Mouse (Mus musculus): ENCODE results near the gene Syn3. TPM values are rescaled to one million over a fixed set of nuclear protein-coding genes. Genes with fewer than 3 reads are reported as not detected.

Gene Syn3
- total RNA-seq, 1 experiment from 2014 or later: 0.37 TPM

DNA sequence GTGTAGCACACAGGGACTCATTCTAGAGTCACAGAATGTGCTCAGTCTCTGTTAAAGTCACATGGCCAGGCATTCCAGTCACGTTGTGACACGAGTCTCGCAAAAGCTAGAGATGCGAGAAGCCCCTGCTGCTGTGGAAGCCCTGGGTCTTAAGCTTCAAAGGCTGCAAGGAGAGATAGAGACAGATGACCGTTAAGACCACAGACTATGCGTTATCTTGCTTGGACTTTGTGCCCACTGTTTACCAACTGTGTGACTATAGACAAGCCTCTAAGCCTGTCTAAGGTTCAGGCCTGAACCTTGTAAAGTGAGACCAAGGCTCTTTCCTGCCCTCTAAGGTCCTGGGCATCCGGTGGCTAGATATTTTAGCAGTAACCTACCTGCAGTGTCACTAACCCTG is 156.0 kb downstream of the Syn3 start:
- ATAC-seq (replicated peaks; ENCODE audit: low read depth, poor library complexity, severe bottlenecking): no peak

DNA sequence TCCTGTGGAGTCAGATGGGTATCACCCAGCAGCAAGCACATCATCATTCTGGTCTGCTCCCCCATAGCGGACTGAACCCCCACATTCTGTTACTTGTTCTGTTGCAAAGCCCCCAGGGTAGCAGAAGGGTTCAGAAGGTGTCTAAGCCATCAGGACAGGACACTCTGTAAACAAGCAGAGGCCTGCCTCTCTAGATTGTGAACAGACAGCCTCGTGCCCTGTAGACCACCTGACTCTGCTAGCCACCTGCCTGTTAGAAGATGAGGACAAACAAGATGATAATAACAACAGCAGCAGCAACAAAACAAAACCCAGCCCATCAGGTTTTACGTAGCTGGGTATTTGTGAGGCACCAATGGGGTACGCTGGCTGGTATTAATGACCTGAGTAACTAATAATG is 156.5 kb downstream of the Syn3 start:
- ATAC-seq (replicated peaks; ENCODE audit: low read depth, poor library complexity, severe bottlenecking): no peak

DNA sequence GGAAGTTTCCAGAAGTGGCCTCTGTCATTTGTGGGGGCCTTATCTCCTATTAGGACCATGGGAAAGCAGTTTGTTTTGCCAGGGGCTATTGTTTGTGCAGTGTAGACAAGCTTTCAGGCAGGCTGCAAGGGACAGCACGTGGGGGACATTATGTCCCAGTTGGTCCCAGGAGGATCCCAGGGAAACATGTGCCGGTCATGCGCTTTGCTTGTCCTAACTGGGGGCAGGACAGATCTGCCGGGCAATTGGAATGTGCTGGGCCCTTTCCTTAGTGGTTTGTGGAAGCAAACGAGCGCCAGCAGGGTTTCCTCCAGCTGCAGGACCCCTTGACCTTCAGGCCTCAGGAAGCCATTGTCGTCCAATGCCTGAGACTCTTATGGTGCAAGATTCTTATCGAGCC is 157.1 kb downstream of the Syn3 start:
- ATAC-seq (replicated peaks; ENCODE audit: low read depth, poor library complexity, severe bottlenecking): no peak

DNA sequence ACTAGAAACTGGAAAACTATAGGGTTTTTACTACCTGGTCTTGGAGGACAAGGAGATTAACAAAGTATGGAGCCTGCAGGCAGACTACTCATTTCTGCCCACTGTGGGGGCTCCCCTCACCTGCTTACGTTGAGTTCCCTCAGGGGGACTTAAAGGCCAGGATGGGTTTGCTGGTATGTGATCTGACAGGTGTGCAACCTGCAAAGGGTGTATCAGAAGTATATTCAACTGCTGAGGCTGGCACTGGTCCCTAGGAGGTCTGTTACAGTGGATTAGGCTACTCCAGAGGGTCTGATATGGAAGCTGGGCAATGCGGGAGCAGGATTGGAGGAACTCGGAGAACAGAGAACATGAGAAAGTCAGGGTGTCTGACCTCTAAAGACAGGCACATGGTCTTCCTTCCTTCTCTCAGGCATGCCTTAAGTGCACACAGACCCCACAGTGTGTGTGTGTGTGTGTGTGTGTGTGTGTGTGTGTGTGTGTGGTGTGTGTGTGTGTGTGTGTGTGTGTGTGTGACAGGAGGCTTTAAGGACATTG is 157.6 kb downstream of the Syn3 start:
- no peak for ATAC-seq (replicated peaks; ENCODE audit: low read depth, poor library complexity, severe bottlenecking)

DNA sequence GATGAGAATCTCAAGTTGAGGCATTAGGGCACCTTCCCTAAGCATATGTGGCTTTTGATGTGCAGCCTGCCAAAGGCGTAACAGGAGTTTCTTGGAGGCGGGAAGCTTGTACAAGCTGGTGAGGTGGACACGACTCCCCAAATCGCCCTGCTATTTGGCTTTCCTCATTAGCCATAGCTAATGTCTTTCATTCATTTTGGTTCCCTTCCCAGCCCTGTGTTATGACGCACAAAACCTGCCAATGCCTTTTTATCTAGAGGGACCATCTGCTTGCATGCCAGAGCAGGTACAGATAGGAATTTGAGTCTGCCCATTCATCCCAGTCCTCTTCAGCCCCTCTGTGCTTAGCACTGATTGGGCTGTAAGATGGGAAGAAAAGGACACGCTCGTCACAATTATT is 158.3 kb downstream of the Syn3 start:
- ATAC-seq (replicated peaks; ENCODE audit: low read depth, poor library complexity, severe bottlenecking): no peak

DNA sequence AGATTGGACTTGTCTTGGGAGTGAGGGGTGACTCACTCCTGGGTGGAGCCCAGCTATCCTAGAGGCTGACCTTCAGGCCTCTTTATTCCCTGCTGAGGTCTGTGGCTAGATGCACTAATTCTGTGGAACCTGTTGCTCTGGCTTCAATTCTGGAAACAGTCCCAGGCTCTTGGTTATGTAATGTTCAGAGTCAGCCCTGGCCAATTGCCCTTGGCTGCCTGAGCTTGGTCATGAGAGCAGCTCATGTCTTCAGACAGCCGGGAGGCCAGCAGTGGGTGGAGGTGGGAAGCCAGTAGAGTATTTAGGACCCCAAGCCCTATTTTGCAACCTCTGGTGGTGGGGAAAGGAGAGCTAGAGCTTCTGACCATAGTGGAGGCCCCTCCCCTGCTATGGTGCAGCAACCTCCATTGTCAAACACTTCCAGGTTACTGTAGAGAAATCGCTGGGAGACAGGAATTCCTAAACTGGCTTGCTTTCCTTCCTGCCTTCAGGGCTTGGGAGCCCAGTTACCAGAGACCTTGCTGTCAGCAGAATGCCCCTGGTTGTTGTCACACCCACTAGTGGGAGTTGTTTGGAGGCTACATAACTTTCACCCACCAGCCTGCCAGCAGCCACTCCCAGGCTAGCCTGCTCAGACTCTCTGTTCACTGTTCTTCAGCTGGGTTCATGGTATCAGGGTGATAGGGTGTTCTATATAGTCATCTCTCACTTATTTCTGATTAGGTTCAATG is 158.9 kb downstream of the Syn3 start:
- no peak for ATAC-seq (replicated peaks; ENCODE audit: low read depth, poor library complexity, severe bottlenecking)

DNA sequence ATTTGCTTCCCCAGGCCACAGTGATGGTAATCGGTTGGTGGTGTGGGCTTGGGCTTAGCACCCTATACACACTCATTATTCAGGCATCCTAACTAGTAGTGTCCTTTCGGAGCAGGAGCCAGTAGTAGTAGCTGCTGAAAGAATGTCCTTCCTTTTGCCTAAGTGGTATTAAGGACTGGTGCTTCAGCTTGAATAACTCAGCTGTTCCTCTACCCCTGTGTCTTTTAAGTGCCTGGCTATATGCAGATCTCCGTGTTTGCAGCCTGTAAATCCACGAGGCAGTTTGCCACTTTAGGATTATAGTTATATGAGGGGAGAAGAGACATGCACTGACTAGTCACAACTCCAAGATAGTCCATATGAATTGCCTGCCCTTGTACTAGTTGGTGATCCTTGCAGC is 159.6 kb downstream of the Syn3 start:
- no peak for ATAC-seq (replicated peaks; ENCODE audit: low read depth, poor library complexity, severe bottlenecking)

DNA sequence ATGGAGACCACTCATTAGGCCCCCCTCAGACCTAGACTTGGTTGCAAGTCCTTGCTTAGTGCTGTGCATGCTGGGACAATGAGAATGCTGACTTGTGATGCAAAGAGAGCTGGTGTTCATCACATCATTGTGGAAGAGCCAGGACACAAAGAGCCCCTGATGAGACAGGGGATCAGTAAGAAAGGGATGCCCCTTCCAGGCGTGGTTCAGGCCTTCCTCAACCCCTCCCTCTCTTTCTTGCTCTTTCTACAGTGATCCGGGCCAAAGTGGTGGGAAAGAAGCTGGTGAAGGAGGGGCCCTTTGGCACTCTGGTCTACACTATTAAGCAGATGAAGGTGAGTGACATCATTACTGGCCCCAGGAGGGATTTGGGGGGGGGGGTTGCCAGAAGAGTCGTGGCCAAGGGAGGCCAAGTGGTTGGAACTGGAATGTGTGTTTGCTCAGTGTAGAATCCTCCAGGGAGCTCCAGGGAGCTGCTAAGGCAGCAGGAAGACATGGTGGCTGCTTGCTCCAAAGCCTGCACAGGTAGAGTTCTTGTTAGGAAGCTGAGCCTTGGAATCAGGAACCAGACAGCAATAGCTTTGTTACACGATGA is 160.5 kb downstream of the Syn3 start:
- no peak for ATAC-seq (replicated peaks; ENCODE audit: low read depth, poor library complexity, severe bottlenecking)

DNA sequence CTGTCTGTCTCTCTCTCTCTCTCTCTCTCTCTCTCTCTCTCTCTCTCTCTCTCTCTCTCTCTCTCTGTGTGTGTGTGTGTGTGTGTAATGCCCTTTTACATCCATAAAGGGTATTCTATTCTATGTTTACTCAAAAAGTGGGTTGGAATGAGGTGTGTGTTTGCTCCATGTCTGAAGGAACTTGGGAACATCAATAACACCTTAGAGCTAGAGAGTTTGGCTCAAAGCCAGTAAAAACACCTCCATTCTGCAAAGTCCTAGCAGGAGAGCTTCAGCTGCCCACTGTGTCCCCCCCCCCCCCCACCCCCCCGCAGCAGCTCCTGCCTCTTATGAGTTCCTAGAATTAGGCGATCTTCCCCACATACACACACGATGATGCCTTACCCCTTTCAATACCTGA is 161.5 kb downstream of the Syn3 start:
- no peak for ATAC-seq (replicated peaks; ENCODE audit: low read depth, poor library complexity, severe bottlenecking)

DNA sequence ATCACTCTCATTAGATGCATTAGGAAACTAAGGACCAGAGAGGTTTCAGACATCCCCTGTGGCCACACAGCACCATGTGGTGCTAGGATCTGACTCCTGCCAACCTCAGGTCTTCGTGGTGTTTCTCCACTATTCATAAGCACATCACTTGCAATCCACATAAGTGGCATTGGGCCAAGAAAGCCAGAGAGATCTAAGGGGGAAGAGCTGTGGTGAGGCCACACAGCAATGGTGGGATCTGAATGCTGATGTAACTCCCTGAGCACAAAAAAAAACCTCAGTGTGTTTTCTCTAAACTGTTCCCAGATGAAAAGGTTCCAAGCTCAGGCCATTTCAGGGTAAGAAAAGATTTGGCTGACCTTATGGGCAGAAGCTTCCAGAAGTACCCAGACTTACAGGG is 162.2 kb downstream of the Syn3 start:
- no peak for ATAC-seq (replicated peaks; ENCODE audit: low read depth, poor library complexity, severe bottlenecking)

DNA sequence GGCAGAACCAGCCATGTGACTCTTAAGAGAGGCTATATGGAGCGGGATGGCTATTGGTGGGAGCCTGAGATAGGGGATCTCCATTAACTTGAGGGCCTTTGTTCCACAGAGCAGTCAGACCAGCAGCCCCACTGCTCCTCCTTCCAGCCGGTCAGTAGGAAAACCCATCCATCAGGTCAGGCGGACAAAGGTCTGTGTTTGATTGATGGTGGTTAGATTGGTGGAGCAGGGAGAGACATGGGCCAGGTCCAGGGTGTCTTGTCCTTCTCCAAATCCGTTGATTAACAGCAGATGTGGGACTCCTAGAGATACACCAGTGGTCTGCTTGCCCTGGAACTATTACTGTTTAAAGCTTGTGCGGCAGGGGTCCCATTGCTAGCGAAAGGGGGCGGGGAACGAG is 164.1 kb downstream of the Syn3 start:
- ATAC-seq (replicated peaks; ENCODE audit: low read depth, poor library complexity, severe bottlenecking): no peak

DNA sequence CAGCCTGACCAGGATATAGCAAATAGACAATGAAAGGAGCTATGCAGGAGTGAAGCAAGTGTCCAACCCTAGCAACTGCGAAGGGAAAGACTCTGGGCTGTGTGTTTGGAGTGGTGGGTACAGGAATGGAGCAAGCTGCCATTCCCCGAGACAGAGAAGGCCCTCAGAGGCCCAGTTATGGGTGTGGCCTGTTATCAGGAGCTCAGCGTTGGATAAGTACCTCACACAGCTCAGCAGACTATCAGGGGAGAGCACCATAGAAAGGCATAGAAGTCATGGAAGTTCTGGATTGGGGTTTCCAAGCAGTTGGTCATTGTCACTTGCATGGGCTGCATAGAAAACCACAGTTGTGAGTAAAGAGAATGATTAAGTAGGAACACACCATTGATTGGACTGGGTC is 165.8 kb downstream of the Syn3 start:
- ATAC-seq (replicated peaks; ENCODE audit: low read depth, poor library complexity, severe bottlenecking): no peak

DNA sequence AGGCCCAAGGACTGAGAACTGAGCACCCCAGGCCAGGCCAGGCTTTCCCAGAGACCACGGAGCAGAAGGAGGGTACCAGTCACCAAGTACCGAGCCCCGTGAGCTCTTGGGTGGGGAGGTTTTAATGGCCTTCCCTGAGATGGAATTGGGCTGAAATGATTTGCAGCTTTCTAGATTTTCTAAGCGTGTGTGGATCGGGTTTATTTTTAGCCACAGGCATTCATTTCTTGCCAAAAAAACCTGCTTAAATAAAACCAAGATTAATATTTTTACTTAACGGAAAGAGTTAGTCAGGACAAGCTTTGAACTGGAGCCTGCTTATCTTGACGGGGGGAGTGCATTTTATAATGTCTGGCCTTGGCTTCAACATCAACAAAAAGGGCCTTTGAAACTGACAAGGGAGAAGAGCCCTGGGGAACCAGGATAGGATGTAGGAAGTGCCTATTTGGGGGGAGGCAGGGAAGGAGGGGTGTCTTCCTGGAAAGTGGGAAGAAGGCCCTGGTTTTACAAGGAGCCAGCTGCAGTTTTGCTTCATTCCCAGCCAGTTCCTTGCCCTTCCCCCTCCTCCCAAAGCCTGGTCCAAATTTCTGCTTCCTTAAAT is 166.9 kb downstream of the Syn3 start:
- ATAC-seq (replicated peaks; ENCODE audit: low read depth, poor library complexity, severe bottlenecking): no peak

DNA sequence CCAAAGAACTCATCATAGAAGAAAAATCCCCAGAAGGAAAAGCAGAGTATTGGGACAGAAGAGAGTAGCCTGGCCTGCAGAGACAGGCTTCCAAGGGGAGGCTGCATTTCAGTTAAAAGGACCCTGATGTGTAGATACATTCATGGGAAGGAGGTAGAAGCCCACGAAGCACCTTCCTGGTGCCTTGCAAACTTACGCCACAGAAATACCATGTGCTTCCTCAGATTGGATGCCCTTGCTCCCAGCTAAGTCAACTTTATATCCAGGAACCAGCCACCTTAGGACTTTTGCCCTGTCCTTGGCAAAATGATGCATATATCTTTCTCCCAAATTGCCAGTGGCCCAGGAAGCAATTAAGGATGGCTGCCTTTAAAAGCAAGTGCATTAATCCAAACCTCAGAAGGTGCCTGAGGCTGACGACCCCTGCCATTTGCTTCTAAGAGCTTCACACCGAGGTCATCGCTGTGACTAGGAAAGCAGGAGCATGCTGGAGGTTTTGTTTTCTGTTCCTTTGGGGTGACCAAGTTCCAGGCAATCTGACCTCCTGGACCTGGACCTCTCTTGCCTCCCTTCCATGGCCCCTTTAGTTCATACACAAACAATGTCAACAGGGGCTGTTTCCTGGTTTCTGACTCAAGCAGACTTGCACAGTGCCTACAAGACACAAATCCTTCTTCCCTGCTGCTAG is 167.6 kb downstream of the Syn3 start:
- no peak for ATAC-seq (replicated peaks; ENCODE audit: low read depth, poor library complexity, severe bottlenecking)

DNA sequence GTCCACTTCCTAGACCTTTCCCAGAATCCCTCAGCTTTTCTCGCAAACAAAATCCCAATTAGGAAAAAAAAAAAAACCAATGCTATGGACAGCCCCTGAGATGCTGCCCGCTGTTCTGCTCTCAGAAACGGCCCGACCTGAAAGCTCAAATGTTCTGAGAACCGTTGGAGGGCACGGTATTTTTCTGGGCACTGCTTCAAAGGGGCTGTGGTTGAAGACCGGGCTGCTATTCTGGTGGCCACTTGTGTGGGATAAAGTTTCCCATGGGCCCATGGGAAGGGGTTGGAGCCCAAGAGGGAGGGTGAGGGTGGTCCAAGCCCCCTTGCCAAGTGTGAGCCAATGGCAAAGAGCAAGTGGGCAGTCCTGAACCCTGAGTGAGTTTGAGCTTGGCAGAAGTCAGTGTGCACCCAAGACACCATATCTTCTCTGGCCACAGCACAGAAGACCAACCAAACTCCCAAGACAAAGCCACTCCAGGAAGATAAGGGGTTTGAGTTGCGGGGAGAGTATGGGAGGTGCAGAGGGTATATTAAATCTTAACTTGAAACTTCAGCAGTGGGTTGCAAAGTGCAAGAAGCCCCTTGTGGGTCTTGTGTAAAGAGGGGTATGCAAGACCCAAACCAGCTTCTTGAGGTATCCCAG is 169.3 kb downstream of the Syn3 start:
- no peak for ATAC-seq (replicated peaks; ENCODE audit: low read depth, poor library complexity, severe bottlenecking)

DNA sequence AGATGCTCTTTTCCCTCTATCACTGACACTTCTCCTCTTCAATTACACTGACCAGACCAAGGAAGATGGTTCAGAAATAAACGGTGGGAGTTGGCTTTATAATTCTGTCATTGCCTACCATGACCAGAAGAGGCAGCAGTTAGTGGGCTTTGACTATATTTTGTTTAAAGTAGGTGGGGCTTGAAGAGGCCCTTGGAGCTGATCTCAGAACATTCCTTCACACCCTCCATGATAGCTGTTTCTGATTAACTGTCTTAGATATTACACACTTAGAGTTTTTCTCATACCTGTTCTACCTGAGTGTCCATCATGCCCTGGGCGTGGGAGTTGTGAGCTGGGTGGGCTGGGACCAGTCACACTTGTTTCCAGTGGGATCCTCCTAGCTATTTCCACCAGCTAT is 170.0 kb downstream of the Syn3 start:
- peak; percentile 54; the same call in 1 of the 2 replicates for ATAC-seq (replicated peaks; ENCODE audit: low read depth, poor library complexity, severe bottlenecking)

DNA sequence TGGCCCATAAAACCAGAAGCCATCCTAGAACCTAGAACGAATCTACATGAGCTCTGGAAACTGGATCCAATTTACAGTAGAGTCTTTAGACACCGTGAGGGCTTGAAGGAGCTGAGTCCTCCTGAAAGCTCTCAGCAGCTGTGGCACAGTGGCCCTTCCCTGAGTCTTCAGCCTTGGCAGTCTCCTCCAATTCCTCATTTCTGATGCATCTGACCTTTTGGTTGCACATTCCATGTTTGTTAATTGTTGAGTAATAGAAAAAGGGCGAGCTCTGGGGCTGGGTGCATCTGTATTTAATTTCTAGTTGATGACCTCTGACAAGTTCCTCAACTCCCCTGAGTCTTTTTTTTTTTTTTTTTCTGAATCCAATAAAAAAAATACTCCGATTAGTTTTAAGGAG is 170.6 kb downstream of the Syn3 start:
- ATAC-seq (replicated peaks; ENCODE audit: low read depth, poor library complexity, severe bottlenecking): no peak

DNA sequence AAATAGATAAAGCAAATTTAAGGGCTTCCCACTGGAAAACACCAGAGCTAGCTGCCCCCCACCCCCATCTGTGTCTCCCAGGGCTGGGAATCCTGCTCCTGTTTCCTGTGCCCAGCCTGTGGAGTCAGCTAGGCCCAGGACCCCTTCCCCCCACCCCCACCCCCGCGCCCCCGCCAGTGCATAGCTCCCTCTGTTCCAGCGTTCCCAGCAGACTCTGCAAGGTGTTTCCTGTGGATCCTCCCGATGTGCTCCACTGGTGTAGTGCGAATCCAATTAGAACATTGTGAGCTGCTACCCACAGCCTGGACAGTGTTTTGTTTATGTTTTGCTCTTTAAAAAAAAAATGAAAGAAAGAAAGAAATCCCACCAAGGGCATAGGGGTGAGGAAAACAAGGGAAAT is 173.4 kb downstream of the Syn3 start:
- no peak for ATAC-seq (replicated peaks; ENCODE audit: low read depth, poor library complexity, severe bottlenecking)

DNA sequence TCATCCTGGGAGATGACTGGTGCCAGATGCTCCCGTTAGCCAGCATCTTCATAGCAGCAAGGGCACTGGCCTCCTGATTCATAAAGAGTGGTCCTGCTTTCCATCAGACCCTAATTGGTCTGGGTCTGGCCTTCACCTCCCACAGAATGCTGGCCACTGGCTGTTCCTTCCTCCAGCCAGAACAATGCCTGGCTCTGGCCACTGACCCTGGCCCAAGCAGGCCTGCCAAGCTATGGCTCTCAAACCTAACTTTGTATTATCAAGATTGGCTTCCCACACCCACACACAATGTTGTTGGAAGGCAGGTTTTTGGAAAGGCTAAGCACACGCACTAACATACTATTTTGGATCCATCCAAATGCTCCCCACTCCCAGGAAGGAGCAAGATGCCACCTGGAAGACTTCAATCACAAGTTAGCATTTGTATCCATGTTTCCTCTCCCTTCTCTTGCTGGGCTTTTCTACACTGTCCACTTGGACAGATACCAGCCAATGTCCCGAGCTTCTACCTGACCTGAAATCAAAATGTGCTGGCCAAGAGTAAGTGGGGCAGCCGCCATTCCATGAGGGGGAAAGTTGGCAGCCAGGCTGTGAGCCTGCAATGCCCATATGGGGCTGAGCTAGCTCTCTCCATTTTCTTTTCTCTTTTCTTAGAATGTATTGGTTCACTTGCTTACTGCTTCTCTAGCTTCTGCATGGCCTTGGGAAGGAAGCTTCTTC is 175.3 kb downstream of the Syn3 start:
- ATAC-seq (replicated peaks; ENCODE audit: low read depth, poor library complexity, severe bottlenecking): no peak

DNA sequence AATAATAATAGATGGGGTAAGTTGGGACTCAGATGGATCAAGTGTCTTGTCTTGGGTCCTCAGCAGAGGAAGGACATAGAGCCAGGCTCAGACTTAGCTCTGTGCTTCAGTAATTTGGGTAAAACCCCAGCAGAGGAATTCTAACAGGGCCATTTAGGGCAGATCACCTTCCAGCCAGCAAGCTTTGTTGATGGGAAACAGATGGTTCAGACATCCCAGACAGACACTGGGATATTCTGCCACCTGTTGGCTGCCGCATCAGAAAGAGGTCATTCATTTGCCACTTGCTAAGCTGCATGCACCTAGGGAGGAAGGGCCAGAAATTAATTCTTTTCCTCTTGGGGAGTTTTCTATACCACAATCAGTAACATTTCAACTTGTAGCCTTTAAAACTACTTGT is 176.7 kb downstream of the Syn3 start:
- ATAC-seq (replicated peaks; ENCODE audit: low read depth, poor library complexity, severe bottlenecking): no peak
